Mouse (Mus musculus) urinary bladder, postnatal 36 days (tissue): Measurements from ENCODE around the gene Ccdc85c.

ENCODE experiments used
- DNase-seq, 2 experiments: peaks; one replicate each; pipeline ENCODE4 v3.0.0; 2022; ENCODE audit warnings: low spot score in 2 of 2, mixed read lengths in 1 of 2

The Ccdc85c gene

DNA sequence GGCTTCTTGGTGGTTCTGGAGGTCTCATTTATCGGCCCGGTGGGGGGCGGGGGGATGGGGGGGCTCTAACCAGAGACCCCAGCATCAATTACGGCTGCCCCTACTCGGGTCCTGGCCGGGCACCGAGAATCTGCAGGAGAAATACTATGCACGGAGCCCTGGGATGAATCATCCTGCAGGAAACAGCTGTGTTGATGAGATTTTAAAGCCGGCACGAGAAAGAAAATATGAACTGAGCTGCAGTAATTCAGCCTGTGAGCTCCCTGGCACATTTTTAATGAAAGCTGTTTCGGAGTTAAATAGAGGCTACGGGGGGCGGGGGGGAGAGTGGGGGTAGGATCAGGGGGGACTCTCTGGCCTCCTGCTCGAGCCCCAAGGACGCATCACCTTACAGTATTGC is 56.1 kb downstream of the Ccdc85c start:
- DNase-seq, result no peak

- DNase-seq, result peak in 1 of 2 experiments; percentile 52
Measured at GRCm38 (mm10) chr12:108217572-108217971, 57.7 kb downstream of the Ccdc85c start.

GRCm38 (mm10) chr12:108216611-108217370 is 58.4 kb downstream of the Ccdc85c start:
- DNase-seq, result no peak

GRCm38 (mm10) chr12:108215090-108215489 is 60.1 kb downstream of the Ccdc85c start:
- no peak for DNase-seq

DNA sequence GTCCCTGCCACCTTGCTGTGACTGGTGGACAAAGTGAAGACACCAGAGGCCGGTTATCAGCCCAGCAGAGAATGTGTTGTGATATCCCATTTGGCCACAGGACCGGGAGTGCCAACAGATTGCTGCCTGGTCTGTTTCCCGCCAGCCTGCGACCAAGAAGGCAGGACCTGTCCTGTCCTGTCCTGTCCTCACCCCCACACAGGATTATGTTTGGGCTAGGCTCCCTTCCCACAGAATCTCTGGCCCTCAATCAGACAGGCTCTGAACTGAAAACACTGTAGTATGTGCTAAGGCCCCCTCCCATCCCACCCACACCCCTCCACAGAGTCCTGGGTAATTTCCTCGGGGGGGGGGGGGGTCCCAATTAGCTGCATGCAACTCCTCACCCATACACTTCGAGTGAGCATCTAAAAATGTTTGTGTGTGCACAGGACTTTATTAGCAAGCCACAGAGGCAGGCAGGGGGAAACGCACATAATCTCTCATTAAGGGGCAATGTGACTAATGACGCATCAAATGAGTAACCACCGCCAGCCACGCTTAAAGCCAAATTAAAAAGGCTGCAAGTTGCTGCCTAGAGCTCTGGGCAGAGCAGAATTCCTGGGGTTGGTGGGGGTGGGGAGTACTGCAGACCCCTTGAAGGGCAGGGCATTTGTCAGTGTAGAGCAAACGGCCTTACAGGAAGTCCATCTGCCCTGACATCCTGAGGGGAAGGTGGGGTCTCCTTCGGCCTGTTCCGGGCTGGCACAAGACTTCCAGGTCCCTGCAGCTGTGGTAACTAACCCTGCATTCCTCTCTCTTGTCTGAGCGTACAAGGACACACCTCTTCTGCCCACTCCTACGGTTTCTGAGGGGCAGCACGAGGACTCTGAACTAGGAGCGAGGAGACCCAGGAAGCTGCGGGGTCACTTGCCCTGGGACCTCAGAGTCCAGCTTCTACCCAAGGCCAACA is 61.9 kb downstream of the Ccdc85c start:
- no peak for DNase-seq

DNA sequence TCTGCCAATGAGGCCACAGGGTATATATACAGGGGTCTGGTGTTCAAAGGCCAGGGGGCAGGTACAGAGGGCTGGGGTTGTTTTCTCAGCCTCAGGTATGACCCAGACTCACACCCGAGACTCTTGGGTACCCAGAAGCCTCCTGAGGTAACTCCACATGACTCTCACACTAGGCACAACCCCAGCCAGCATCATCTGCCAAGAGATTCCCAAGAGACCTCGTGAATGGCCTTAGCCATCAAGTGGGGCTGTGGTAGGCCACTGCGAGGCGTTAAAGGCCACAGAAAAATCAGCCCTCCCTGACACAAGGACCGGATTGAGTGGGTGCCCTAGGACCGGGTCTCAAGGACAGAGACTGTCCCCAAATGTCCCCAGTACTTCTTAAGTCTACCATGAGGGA is 62.7 kb downstream of the Ccdc85c start:
- no peak for DNase-seq

DNA sequence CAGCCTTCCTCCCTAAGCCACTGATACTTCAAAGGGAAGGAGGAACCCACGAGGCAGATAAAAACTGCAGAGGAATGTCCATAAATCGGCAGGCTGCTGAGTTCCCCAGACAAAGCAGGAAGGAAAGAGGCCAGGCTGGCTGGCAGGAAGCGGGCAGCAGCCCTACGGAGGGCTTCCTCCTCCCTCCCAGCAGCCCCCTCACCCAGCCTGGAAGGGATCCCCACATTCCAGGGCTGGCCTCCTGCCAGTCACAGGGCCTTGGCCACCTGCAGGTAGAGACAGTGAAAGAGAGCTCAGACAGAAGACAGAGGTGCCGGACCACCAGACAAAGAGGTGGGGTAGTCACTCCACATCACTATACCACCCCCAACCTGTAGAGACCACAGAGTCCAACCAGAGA is 63.2 kb downstream of the Ccdc85c start:
- no peak for DNase-seq

DNA sequence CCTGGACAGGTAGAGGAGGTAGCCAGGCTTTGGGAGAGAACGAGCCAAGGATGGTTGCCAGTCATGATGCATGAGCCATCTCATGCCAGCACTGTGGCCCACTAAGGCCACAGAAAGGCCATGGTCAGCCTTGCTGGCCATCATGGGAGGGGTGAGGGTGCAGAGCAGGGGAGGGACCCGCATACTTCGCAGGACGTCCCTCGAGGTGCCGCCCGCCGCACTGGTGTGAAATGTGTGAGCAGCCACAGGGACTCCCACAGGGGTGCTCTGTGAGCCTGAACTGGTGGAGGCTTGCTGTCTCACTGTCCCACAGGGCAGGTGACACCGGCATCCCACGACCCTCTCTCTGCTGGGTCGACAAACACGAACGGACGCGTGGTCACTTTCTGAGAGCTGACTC is 64.6 kb downstream of the Ccdc85c start:
- DNase-seq, result no peak

- DNase-seq, result peak; percentile 60 to 73
Measured at GRCm38 (mm10) chr12:108208726-108209438, 66.3 kb downstream of the Ccdc85c start.

DNA sequence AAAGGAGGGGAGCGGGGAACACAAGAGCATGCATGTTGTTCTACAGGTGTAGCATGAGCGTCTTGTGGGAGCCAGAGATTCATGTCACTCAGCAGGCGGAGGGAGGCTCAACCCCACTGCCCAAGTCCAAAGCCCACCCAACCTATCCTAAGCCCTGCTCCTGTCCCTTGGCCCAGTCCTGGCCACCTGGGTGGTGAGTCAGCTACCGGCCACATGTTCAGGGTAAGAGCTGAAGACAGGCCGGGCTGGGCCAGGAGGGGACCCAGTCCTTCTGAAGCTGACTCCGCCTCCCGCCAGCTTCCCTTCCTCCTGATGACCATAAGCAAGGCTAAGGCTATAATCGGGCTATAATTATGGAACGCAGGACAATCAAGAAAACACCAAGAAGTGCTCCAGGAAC is 67.0 kb downstream of the Ccdc85c start:
- no peak for DNase-seq

DNA sequence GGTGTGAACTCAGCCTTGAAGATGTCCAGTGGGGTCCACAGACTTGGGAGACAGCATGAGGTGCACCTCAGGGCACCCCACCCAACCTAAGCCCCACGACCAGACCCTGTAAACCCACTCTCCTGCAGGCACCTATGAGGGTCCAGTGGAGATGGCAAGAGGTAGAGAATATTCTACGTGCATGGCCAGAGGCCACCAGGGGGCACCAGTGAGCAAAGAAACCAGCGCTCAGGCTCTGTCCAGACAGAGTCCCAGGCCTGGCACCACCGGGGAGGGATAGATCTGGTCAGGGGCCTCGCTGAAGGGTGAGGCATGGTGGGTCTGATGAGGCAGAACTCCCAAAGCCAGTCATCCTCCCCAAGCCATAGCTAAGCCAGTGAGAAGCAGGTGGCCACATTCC is 68.6 kb downstream of the Ccdc85c start:
- peak; percentile 57 to 67 for DNase-seq

- DNase-seq, result no peak
Measured at GRCm38 (mm10) chr12:108204978-108205377, 70.2 kb downstream of the Ccdc85c start.

DNA sequence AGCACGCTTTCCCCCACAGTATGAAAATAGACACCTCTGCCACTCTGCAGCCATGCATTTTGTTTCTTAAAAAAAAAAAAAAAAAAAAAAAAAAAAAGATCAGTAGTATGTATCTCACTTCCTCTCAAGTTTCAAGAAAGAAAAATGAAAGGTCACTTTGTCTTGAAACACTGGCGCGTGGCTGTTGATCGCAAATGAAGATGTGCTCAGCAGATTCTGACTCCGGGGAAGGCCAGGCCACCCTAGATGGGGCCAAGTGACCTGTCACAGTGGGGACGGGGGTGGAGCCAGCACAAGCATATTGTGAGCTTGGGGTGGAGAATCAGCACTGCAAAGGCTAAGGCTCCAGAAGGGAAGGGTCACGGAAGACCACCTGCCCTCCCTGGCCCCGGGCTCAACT is 71.3 kb downstream of the Ccdc85c start:
- no peak for DNase-seq

DNA sequence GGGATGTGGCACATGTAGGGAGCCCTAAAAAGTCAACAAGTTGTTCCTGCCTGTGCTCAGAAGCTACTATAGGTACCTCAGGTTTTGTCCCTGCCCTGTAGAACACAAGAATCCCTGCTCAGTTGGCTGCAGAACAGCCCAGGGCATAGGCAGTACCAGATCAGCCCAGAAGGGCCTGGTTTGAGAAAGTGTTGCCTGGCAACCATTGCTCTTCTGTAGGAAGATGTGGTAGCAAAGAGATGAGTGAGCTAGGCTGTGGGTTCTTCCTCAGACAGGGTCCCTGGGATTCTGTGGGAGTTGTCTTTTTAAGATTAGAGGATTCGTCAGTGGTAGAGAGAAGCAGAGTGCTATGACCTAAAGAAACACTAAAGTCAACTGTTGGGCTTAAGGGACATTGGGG is 75.1 kb downstream of the Ccdc85c start:
- no peak for DNase-seq

DNA sequence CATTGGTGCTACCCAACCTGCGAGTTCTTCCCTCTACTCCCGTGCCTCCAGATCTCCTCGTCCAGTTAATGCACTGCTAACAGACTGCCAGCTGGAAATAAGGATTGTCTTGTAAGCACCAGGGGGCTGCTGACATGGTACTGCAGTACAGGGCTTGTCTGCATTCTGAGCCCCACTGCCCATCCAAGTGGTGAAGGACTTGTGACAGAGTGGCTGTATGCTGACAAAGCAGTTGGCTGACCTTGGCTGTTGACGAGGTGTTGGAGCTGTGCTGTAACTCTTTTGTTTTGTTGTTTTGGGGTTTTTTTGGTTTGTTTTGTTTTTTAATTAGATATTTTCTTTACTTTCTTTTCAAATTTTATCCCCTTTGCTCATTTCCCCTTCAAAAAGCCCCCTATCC is 76.8 kb downstream of the Ccdc85c start:
- no peak for DNase-seq

- no peak for DNase-seq
Measured at GRCm38 (mm10) chr12:108195761-108196160, 79.5 kb downstream of the Ccdc85c start.

DNA sequence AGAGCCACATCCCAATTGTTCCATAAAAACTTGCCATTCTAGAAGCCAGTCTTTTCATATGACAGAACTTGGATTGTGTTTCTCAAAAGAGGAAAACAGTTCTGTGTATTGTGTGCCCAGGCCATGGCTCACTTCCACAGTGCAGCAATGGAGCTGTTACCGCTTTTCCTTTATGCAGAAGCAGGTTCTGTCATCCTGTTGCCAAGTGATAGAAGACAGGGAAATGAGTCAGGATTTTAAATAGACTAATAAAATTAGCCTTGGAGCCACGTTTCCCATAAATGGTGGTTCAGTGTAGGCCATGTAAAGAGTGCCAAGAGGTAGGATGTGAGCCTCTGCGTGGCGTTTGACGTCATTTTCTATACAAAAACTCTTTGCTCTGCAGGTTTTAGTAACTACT is 81.3 kb downstream of the Ccdc85c start:
- DNase-seq, result no peak

- no peak for DNase-seq
Measured at GRCm38 (mm10) chr12:108187541-108188091, 87.6 kb downstream of the Ccdc85c start.

DNA sequence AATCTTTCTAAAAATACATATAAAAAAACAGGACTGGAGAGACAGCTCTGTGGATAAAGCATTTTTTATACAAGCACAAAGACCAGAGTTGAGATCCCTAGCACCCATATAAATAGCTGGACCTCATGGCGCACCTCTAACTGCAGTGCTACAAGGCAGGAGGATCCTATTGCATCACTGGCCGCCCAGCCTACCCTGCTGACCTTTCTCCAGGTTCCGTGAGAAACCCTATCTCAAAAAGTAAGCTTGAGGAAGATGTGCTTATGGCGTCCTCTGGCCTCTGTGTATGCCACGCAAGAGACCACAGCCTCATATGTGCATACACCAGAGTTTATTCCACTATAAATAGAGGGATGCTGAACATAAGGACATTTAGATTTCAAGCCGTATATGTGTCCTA is 93.5 kb downstream of the Ccdc85c start:
- DNase-seq, result no peak

- peak; percentile 99 for DNase-seq
Measured at GRCm38 (mm10) chr12:108179321-108180266, 95.6 kb downstream of the Ccdc85c start, which contains the start of gene Ccnk. Gene Ccnk (plus strand): TSS chr12:108179579.

DNA sequence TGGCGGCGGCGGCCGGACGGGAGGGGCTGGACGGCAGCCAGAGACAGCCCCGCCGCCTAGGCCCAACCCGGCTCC is 96.1 kb downstream of the Ccdc85c start, which contains the start of gene Setd3:
Setd3 (minus strand) TSS at position 69 of the 75 bp plus-strand sequence.
- DNase-seq, result no peak
